Mouse (Mus musculus) limb, embryonic 10.5 days (tissue): ENCODE measurements at regions not wholly inside any gene's neighbourhood (a gene's known extent, or its start where the extent isn't known, plus 50 kb on each side); places are given as distances from the start of the nearest gene placed in this dataset.

Experiments used
- DNase-seq: peaks from one replicate; pipeline ENCODE4 v3.0.0-alpha.2; 2017; ENCODE audit warnings: low spot score
- H3K27ac ChIP-seq: fragments of 300-500 bp; sonication (generic); 2 replicates; pipeline ENCODE4 v1.5.1; 2016; ENCODE audit warnings: mild to moderate bottlenecking
- H3K27me3 ChIP-seq: fragments of 300-500 bp; sonication (generic); 2 replicates; pipeline ENCODE4 v1.6.1; 2016; ENCODE audit warnings: low read depth, mild to moderate bottlenecking; ENCODE audit not compliant: poor library complexity, severe bottlenecking
- H3K36me3 ChIP-seq: fragments of 300-500 bp; sonication (generic); 2 replicates; pipeline ENCODE4 v1.6.1; 2016; ENCODE audit warnings: mild to moderate bottlenecking, moderate library complexity
- H3K4me1 ChIP-seq: fragments of 300-500 bp; sonication (generic); 2 replicates; pipeline ENCODE4 v1.6.1; 2016
- H3K4me3 ChIP-seq: fragments of 300-500 bp; sonication (generic); 2 replicates; pipeline ENCODE4 v1.5.1; 2016; ENCODE audit warnings: mild to moderate bottlenecking, moderate library complexity
- H3K9me3 ChIP-seq: fragments of 300-500 bp; sonication (generic); replicated peaks from 2 replicates; pipeline ENCODE4 v1.6.1; 2016; ENCODE audit warnings: mild to moderate bottlenecking
- WGBS: fragments of 180-500 bp; shearing (Covaris S2); methylation state at CpG from one replicate; pipeline ENCODE4 v1.1.7; 2016; 5-methylcytosine and 5-hydroxymethylcytosine counted together

DNA sequence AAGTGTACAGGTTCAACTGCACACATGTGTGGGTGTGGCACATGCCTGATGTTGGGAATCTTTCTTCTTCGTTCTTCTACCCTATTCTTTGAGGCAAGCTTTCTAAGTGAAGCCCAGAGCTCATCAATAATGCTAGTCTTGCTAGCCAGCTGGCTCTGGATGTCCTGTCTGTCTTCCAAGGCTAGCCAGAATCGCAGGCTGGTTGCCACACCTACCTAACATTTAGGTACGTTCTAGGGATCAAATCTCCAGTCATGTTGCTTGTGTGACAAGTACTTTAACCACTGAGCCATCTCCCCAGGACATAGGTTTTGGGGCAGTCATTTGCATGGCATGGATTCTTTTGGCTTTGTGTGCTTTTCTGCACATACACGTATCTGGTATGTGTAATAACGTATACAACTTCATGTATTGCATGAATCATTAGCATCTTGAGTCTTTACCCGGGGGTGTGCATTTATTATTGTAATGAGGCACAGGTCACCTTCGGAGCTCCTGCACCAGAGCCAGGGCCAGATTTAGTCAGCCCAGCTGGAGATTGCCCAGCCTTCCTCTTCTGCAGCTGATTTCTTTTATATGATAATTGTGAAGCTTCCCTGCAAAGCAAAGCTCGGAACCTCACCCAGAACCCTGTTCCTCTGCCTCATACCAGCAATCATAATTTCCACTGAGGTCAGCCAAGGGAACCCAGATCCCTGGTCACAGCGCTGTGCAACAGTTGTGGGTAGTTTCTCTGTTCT is 50.8 kb upstream of the Ivns1abp start:
- no peaks in the 10 kb centered on the region for H3K36me3 ChIP-seq
- no peak for DNase-seq
- H3K27ac ChIP-seq = no peak overlapping the region
- no peaks in the 10 kb centered on the region for H3K4me1 ChIP-seq
- H3K27me3 ChIP-seq = no peaks in the 10 kb centered on the region
- H3K9me3 ChIP-seq = no peaks in the 10 kb centered on the region
- H3K4me3 ChIP-seq = no peak overlapping the region
- WGBS = 78% methylated on average over 9 of the region's 9 CpGs
